Mouse (Mus musculus) liver, embryonic 13.5 days (tissue): ENCODE data around the gene Trim30b. TPM values are rescaled to one million over a fixed set of nuclear protein-coding genes. Genes with fewer than 3 reads are reported as not detected.
"Not testable (repeated sequence)": the region's sequence is repeated elsewhere in the genome, so short reads cannot be mapped to it uniquely, and the experiment has no call there.

Experiments
- ATAC-seq: fragments of 200-750 bp; cut with Nextera tagmentation; 2 replicates; pipeline ENCODE4 v1.8.0; 2017; ENCODE audit warnings: low read depth, mild to moderate bottlenecking, moderate number of reproducible peaks, moderate library complexity
- DNase-seq: peaks from one replicate; pipeline ENCODE4 v3.0.0; 2022
- H3K27ac ChIP-seq: fragments of 300-500 bp; sonication (generic); 2 replicates; pipeline ENCODE4 v1.5.1; 2015; ENCODE audit warnings: moderate library complexity, mild to moderate bottlenecking, inconsistent platforms
- H3K27me3 ChIP-seq: fragments of 300-500 bp; sonication (generic); 2 replicates; pipeline ENCODE4 v1.6.1; 2015; ENCODE audit warnings: mild to moderate bottlenecking, inconsistent platforms
- H3K36me3 ChIP-seq: fragments of 300-500 bp; sonication (generic); 2 replicates; pipeline ENCODE4 v1.6.1; 2015; ENCODE audit warnings: mild to moderate bottlenecking, inconsistent platforms
- H3K4me1 ChIP-seq: fragments of 300-500 bp; sonication (generic); replicated peaks from 2 replicates; pipeline ENCODE4 v1.6.1; 2015; ENCODE audit warnings: inconsistent platforms
- H3K4me2 ChIP-seq: fragments of 300-500 bp; sonication (generic); 2 replicates; pipeline ENCODE4 v1.6.1; 2015; ENCODE audit warnings: inconsistent platforms, mild to moderate bottlenecking, moderate library complexity
- H3K4me3 ChIP-seq: fragments of 300-500 bp; sonication (generic); replicated peaks from 2 replicates; pipeline ENCODE4 v1.5.1; 2015; ENCODE audit warnings: mild to moderate bottlenecking, inconsistent platforms
- H3K9ac ChIP-seq: fragments of 300-500 bp; sonication (generic); 2 replicates; pipeline ENCODE4 v1.6.1; 2015; ENCODE audit warnings: mild to moderate bottlenecking, inconsistent platforms
- H3K9me3 ChIP-seq: fragments of 300-500 bp; sonication (generic); replicated peaks from 2 replicates; pipeline ENCODE4 v1.6.1; 2016; ENCODE audit warnings: inconsistent platforms
- WGBS: fragments of 180-500 bp; shearing (Covaris S2); methylation state at CpG from one replicate; pipeline ENCODE4 v1.1.7; 2015; ENCODE audit not compliant: insufficient replicate concordance; 5-methylcytosine and 5-hydroxymethylcytosine counted together
- polyA plus RNA-seq: library from polyadenylated mRNA; unstranded; fragments of >200 nt; fragmentation: Nextera tagmentation; extraction: Ambion mirVana; gene quantifications from 2 replicates; pipeline ENCODE4 v1.2.1, GENCODE M21; 2015

The Trim30b gene
- polyA plus RNA-seq, 1 experiment from 2014 or later = 0.08 TPM

DNA sequence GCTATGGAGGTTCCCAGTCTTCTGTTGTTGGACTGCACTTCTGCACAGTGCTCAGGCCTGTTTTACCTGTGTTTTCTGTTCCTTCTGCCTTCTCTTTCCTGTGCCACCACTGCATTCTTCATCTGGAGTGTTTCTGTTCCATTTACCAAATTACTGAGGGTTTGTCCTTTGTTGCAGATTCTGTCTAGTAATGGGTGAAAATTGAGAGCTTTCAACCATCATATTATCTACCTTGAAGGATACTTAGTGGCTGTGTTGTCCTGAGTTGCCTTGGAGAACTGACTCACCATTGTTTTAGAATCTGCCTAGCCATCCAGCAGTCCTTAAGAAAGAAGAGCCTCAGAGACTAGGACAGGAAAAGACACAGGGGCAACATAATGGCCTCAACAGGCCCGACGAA lies 40.5 kb downstream of the Trim30b start, which contains the start of gene Trim34b:
Trim34b (plus strand) TSS at position 301 of the 400 bp plus-strand sequence.
- not testable (repeated sequence) for H3K4me3 ChIP-seq, H3K27me3 ChIP-seq, H3K9me3 ChIP-seq, H3K4me1 ChIP-seq, ATAC-seq, DNase-seq, H3K36me3 ChIP-seq, H3K9ac ChIP-seq, H3K27ac ChIP-seq, H3K4me2 ChIP-seq
- WGBS = 75% methylated on average over 2 of the region's 2 CpGs

- H3K9me3 ChIP-seq = no peaks in the 10 kb centered on the region
- 66% methylated on average over 9 of the region's 9 CpGs for WGBS
- H3K27ac ChIP-seq = no peak overlapping the region
- H3K4me2 ChIP-seq = no peak overlapping the region
- no peaks in the 10 kb centered on the region for H3K4me1 ChIP-seq
- no peak overlapping the region for H3K4me3 ChIP-seq
- no peaks in the 10 kb centered on the region for H3K27me3 ChIP-seq
- no peak overlapping the region for H3K9ac ChIP-seq
- DNase-seq (no peak), ATAC-seq (no peak)
- no peaks in the 10 kb centered on the region for H3K36me3 ChIP-seq
Observed at GRCm38 (mm10) chr7:104322028-104322427, 47.7 kb downstream of the Trim30b start.

GRCm38 (mm10) chr7:104315369-104316080 lies 54.2 kb downstream of the Trim30b start, which contains the start of gene Trim12a:
TSS of gene Trim12a (minus strand) at chr7:104315466.
- 15% methylated on average over 4 of the region's 4 CpGs for WGBS
- not testable (repeated sequence) for H3K27me3 ChIP-seq, H3K4me1 ChIP-seq, DNase-seq, H3K36me3 ChIP-seq, H3K9me3 ChIP-seq
- ATAC-seq = peak; percentile 98
- Histone ChIP-seq H3K9ac (peak within 1 kb of the TSS; percentile 12; the same call in 1 of the 2 replicates), H3K27ac (peak within 1 kb of the TSS; percentile 39; the same call in 1 of the 2 replicates), H3K4me2 (peak within 1 kb of the TSS; percentile 65), H3K4me3 (peak within 1 kb of the TSS; percentile 56)

- ATAC-seq = peak; percentile 81
- H3K36me3 ChIP-seq = no peaks in the 10 kb centered on the region
- peak overlapping the region; percentile 39; the same call in 1 of the 2 replicates for H3K27ac ChIP-seq
- peak overlapping the region; percentile 56 for H3K4me3 ChIP-seq
- H3K4me1 ChIP-seq = 0 out of 2 replicates have a peak, but pooled peaks cover 4% of the 10 kb centered on the region
- WGBS = 3% methylated on average over 15 of the region's 15 CpGs
- DNase-seq = no peak
- no peaks in the 10 kb centered on the region for H3K27me3 ChIP-seq
- H3K9me3 ChIP-seq = no peaks in the 10 kb centered on the region
- H3K4me2 ChIP-seq = peak overlapping the region; percentile 65
- H3K9ac ChIP-seq = peak overlapping the region; percentile 12; the same call in 1 of the 2 replicates
Observed at GRCm38 (mm10) chr7:104314796-104315353, 54.8 kb downstream of the Trim30b start.

Other genes starting within 250 kb of the Trim30b start
- not detected in 2 replicates for gene Ubqln5, start 240.1 kb downstream of the Trim30b start, polyA plus RNA-seq
- gene Olfr643, start 232.5 kb downstream of the Trim30b start, polyA plus RNA-seq = not detected in 2 replicates
- not detected in 2 replicates for gene Ubqln3, start 226.6 kb downstream of the Trim30b start, polyA plus RNA-seq
- not detected in 2 replicates for gene Ubqlnl, start 219.3 kb downstream of the Trim30b start, polyA plus RNA-seq
- 0.15 TPM in 1 of 2 replicates, not detected in the other for gene Olfm5, start 205.1 kb downstream of the Trim30b start, polyA plus RNA-seq
- gene Olfr648, start 186.5 kb downstream of the Trim30b start, polyA plus RNA-seq = 0.03 and 0.05 TPM in 2 replicates
- not detected in 2 replicates for gene Olfr649, start 173.9 kb downstream of the Trim30b start, polyA plus RNA-seq
- 0.77 and 0.89 TPM in 2 replicates for gene Trim6, start 151.1 kb downstream of the Trim30b start, polyA plus RNA-seq
- gene Trim34a, start 125.4 kb downstream of the Trim30b start, polyA plus RNA-seq = 0.90 and 1.7 TPM in 2 replicates
- gene Trim5, start 81.8 kb downstream of the Trim30b start, polyA plus RNA-seq = 0.31 and 0.37 TPM in 2 replicates
- 3.4 and 3.6 TPM in 2 replicates for gene Trim12a, start 54.4 kb downstream of the Trim30b start, polyA plus RNA-seq
- not detected in 2 replicates for gene Trim34b, start 40.4 kb downstream of the Trim30b start, polyA plus RNA-seq
- 1.2 TPM in 2 replicates for gene Trim12c, start 16.5 kb downstream of the Trim30b start, polyA plus RNA-seq
- 0.20 and 0.38 TPM in 2 replicates for gene Trim30c, start 31.0 kb upstream of the Trim30b start, polyA plus RNA-seq
- 1.7 and 1.9 TPM in 2 replicates for gene Trim30a, start 95.3 kb upstream of the Trim30b start, polyA plus RNA-seq
- gene Trim30d, start 138.0 kb upstream of the Trim30b start, polyA plus RNA-seq = 0.31 and 0.58 TPM in 2 replicates
- gene Olfr651, start 180.2 kb upstream of the Trim30b start, polyA plus RNA-seq = not detected in 2 replicates
- not detected in 2 replicates for gene Olfr652, start 191.0 kb upstream of the Trim30b start, polyA plus RNA-seq
- not detected in 2 replicates for gene Olfr653, start 207.4 kb upstream of the Trim30b start, polyA plus RNA-seq
- gene Olfr654, start 217.1 kb upstream of the Trim30b start, polyA plus RNA-seq = not detected in 2 replicates
- not detected in 2 replicates for gene Olfr655, start 231.9 kb upstream of the Trim30b start, polyA plus RNA-seq
- not detected in 2 replicates for gene Olfr656, start 244.1 kb upstream of the Trim30b start, polyA plus RNA-seq